Mouse (Mus musculus) G1E (cell line): ENCODE measurements around the gene Acd.

Experiments
- CTCF ChIP-seq: IDR thresholded peaks from 2 replicates; pipeline ENCODE4 v1.5.1; 2012; ENCODE audit warnings: low read depth, low read length, inconsistent platforms, mixed read lengths
- GATA1 ChIP-seq: IDR thresholded peaks from 2 replicates; pipeline ENCODE4 v1.6.1; 2012; ENCODE audit warnings: borderline replicate concordance, low read length, inconsistent platforms, mixed read lengths
- GATA2 ChIP-seq: IDR thresholded peaks from 2 replicates; pipeline ENCODE4 v1.6.1; 2012; ENCODE audit warnings: low read depth, low read length, inconsistent platforms, borderline replicate concordance
- TAL1 ChIP-seq: conservative IDR thresholded peaks from 2 replicates; pipeline ENCODE4 v1.6.1; 2012; ENCODE audit warnings: low read depth, low read length, inconsistent platforms, mixed read lengths

DNA sequence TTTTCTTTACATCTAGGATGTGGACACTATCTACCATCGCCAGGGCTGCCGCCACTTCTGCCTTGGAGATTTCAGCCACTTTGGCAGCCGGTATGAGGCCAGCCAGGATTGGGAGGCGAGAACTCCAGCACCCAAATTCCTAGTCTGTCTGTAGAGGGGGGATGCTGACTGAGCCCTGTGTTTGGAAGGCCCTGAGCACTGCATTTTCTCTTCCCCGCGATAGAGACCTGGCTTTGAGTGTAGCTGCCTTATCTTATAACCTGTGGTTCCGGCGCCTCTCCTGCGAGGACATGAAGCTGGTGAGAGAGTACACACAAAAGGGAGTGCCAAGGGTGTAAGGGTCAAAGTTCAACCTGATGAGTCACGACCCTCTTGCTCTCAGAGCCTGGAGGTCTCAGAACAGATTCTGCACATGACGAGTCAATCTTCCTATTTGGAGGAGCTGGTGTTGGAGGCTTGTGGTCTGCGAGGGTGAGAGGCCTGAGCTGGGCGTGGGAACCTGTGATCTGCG, 12.6 kb downstream of the Acd start:
- TF ChIP-seq CTCF (no peak), GATA1 (no peak), GATA2 (no peak), TAL1 (no peak)
